Mouse (Mus musculus): Measurements from ENCODE around the gene Gm20379. TPM values are rescaled to one million over a fixed set of nuclear protein-coding genes. Genes with fewer than 3 reads are reported as not detected.

Gene Gm20379
- total RNA-seq (2021) = not detected

GRCm38 (mm10) chr13:92305680-92306079, at the start of gene Gm20379:
TSS of gene Gm20379 (plus strand) at chr13:92305980.
- DNase-seq (ENCODE audit: low spot score in 2 of 2) = no peak
- intact Hi-C loops (cut with DNase I) = no loop called here

- intact Hi-C loops (cut with DNase I) = no loop called here
- DNase-seq (ENCODE audit: low spot score in 2 of 2) = no peak
Measured at GRCm38 (mm10) chr13:92261329-92261728, 44.5 kb upstream of the Gm20379 start.

- intact Hi-C loops (cut with DNase I) = no loop called here
- no peak for DNase-seq (ENCODE audit: low spot score in 2 of 2)
Measured at GRCm38 (mm10) chr13:92263566-92263965, 42.2 kb upstream of the Gm20379 start.

- intact Hi-C loops (cut with DNase I) = no loop called here
- no peak for DNase-seq (ENCODE audit: low spot score in 2 of 2)
Measured at GRCm38 (mm10) chr13:92267076-92267475, 38.7 kb upstream of the Gm20379 start.

- intact Hi-C loops (cut with DNase I) = no loop called here
Measured at GRCm38 (mm10) chr13:92274274-92275198, 31.2 kb upstream of the Gm20379 start.

GRCm38 (mm10) chr13:92275292-92275691, 30.5 kb upstream of the Gm20379 start:
- DNase-seq (ENCODE audit: low spot score in 2 of 2) = no peak
- intact Hi-C loops (cut with DNase I) = no loop called here

More at GRCm38 (mm10) chr13:92274274-92275198, 31.2 kb upstream of the Gm20379 start:
- DNase-seq (ENCODE audit: low spot score in 2 of 2) = peak; percentile 34 to 54

GRCm38 (mm10) chr13:92277027-92277426, 28.8 kb upstream of the Gm20379 start:
- DNase-seq (ENCODE audit: low spot score in 2 of 2) = no peak
- intact Hi-C loops (cut with DNase I) = no loop called here

- intact Hi-C loops (cut with DNase I) = no loop called here
- DNase-seq (ENCODE audit: low spot score in 2 of 2) = no peak
Measured at GRCm38 (mm10) chr13:92291605-92292004, 14.2 kb upstream of the Gm20379 start.

GRCm38 (mm10) chr13:92293883-92294282, 11.9 kb upstream of the Gm20379 start:
- no peak for DNase-seq (ENCODE audit: low spot score in 2 of 2)
- intact Hi-C loops (cut with DNase I) = no loop called here

GRCm38 (mm10) chr13:92296490-92296889, 9.3 kb upstream of the Gm20379 start:
- intact Hi-C loops (cut with DNase I) = no loop called here
- DNase-seq (ENCODE audit: low spot score in 2 of 2) = no peak

- intact Hi-C loops (cut with DNase I) = no loop called here
- DNase-seq (ENCODE audit: low spot score in 2 of 2) = no peak
Measured at GRCm38 (mm10) chr13:92297021-92297420, 8.8 kb upstream of the Gm20379 start.

- intact Hi-C loops (cut with DNase I) = no loop called here
- no peak for DNase-seq (ENCODE audit: low spot score in 2 of 2)
Measured at GRCm38 (mm10) chr13:92299522-92299921, 6.3 kb upstream of the Gm20379 start.

GRCm38 (mm10) chr13:92301754-92302153, 4.0 kb upstream of the Gm20379 start:
- intact Hi-C loops (cut with DNase I) = no loop called here
- no peak for DNase-seq (ENCODE audit: low spot score in 2 of 2)

- DNase-seq (ENCODE audit: low spot score in 2 of 2) = no peak
- intact Hi-C loops (cut with DNase I) = no loop called here
Measured at GRCm38 (mm10) chr13:92302466-92302865, 3.3 kb upstream of the Gm20379 start.

- no peak for DNase-seq (ENCODE audit: low spot score in 2 of 2)
- intact Hi-C loops (cut with DNase I) = no loop called here
Measured at GRCm38 (mm10) chr13:92303062-92303948, 2.5 kb upstream of the Gm20379 start.

GRCm38 (mm10) chr13:92304291-92304690, 1.5 kb upstream of the Gm20379 start:
- intact Hi-C loops (cut with DNase I) = no loop called here
- no peak for DNase-seq (ENCODE audit: low spot score in 2 of 2)

- intact Hi-C loops (cut with DNase I) = no loop called here
- DNase-seq (ENCODE audit: low spot score in 2 of 2) = no peak
Measured at GRCm38 (mm10) chr13:92314613-92315012, 8.8 kb downstream of the Gm20379 start.

GRCm38 (mm10) chr13:92320770-92321169, 15.0 kb downstream of the Gm20379 start:
- intact Hi-C loops (cut with DNase I) = no loop called here

GRCm38 (mm10) chr13:92326030-92326429, 20.2 kb downstream of the Gm20379 start:
- intact Hi-C loops (cut with DNase I) = no loop called here
- DNase-seq (ENCODE audit: low spot score in 2 of 2) = no peak

More at GRCm38 (mm10) chr13:92320770-92321169, 15.0 kb downstream of the Gm20379 start:
- DNase-seq (ENCODE audit: low spot score in 2 of 2) = no peak

GRCm38 (mm10) chr13:92328000-92328399, 22.2 kb downstream of the Gm20379 start:
- DNase-seq (ENCODE audit: low spot score in 2 of 2) = no peak
- intact Hi-C loops (cut with DNase I) = no loop called here

Measured in left cerebral cortex, postnatal 36 days (tissue).